Mouse (Mus musculus) neural tube, embryonic 14.5 days (tissue): ENCODE data around the gene Clec2h. TPM values are rescaled to one million over a fixed set of nuclear protein-coding genes. Genes with fewer than 3 reads are reported as not detected.
"Not testable (repeated sequence)": the region's sequence is repeated elsewhere in the genome, so short reads cannot be mapped to it uniquely, and the experiment has no call there.

Experiments
- ATAC-seq: fragments of 200-750 bp; cut with Nextera tagmentation; 2 replicates; pipeline ENCODE4 v1.8.0; 2017; ENCODE audit warnings: low read depth, mild to moderate bottlenecking, moderate TSS enrichment, moderate library complexity
- H3K27ac ChIP-seq: fragments of 300-500 bp; sonication (generic); 2 replicates; pipeline ENCODE4 v1.5.1; 2014; ENCODE audit warnings: low read depth, mild to moderate bottlenecking, control low read depth, low read length, moderate library complexity, mixed read lengths
- H3K27me3 ChIP-seq: fragments of 300-500 bp; sonication (generic); 2 replicates; pipeline ENCODE4 v1.6.1; 2014; ENCODE audit warnings: low read length; ENCODE audit not compliant: control insufficient read depth, insufficient read depth
- H3K36me3 ChIP-seq: fragments of 300-500 bp; sonication (generic); 2 replicates; pipeline ENCODE4 v1.6.1; 2014; ENCODE audit warnings: low read length, mixed read lengths; ENCODE audit not compliant: control insufficient read depth, insufficient read depth
- H3K4me1 ChIP-seq: fragments of 300-500 bp; sonication (generic); 2 replicates; pipeline ENCODE4 v1.6.1; 2014; ENCODE audit warnings: low read length; ENCODE audit not compliant: control insufficient read depth, insufficient read depth
- H3K4me2 ChIP-seq: fragments of 300-500 bp; sonication (generic); 2 replicates; pipeline ENCODE4 v1.6.1; 2014; ENCODE audit warnings: mild to moderate bottlenecking, low read depth, low read length, control low read depth
- H3K4me3 ChIP-seq: fragments of 300-500 bp; sonication (generic); 2 replicates; pipeline ENCODE4 v1.5.1; 2014; ENCODE audit warnings: low read depth, low read length, control low read depth, mixed read lengths
- H3K9ac ChIP-seq: fragments of 300-500 bp; sonication (generic); replicated peaks from 2 replicates; pipeline ENCODE4 v1.6.1; 2014; ENCODE audit warnings: low read depth, mild to moderate bottlenecking, control low read depth, low read length, mixed read lengths
- H3K9me3 ChIP-seq: fragments of 300-500 bp; sonication (generic); 2 replicates; pipeline ENCODE4 v1.6.1; 2016; ENCODE audit warnings: low read length; ENCODE audit not compliant: control insufficient read depth
- WGBS: fragments of 180-500 bp; shearing (Covaris S2); extraction: QIAGEN DNeasy Blood & Tissue Kit; methylation state at CpG from one replicate; pipeline ENCODE4 v1.1.7; 2014; 5-methylcytosine and 5-hydroxymethylcytosine counted together
- polyA plus RNA-seq: library from polyadenylated mRNA; unstranded; fragments of >200 nt; fragmentation: Nextera tagmentation; extraction: Ambion mirVana; gene quantifications from 2 replicates; pipeline ENCODE4 v1.2.1, GENCODE M21; 2014

The Clec2h gene
- polyA plus RNA-seq, 1 experiment from 2014 or later: not detected

DNA sequence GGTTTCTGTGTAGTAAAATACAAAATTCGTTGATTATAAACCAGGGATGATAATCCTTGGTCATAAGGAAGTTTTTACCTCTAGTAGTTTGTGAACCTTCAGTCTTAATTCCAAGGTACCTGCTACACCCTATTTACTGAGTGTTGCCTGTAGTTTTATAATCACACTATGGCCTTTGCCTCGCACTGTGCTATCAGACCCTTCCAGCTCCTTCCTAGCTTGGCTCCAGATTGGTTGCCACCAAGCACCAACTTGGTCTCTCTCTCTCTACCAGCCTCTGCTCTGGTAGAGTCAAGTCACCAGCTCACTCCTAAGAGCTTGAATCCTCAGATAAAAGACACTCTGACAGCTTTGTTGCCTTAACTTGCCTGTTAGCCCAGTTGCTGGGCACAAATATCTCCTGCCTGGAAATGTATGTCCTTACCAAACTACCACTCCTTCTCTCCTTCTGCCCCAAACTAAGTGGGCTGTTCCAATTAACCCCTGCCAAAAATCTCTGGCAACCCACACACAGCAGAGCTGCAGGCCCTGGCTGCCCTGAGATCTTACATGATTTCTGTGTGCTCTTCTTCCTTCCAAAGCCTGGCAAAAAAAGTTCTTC lies 21.0 kb upstream of the Clec2h start:
- whole genome bisulfite sequencing: 84% methylated on average over 2 of the region's 2 CpGs
- Histone ChIP-seq H3K4me3 (no peak overlapping the region), H3K9me3 (no peaks in the 10 kb centered on the region; the same call in 1 of the 2 replicates), H3K4me2 (no peak overlapping the region), H3K4me1 (no peaks in the 10 kb centered on the region), H3K36me3 (no peaks in the 10 kb centered on the region), H3K27me3 (no peaks in the 10 kb centered on the region), H3K9ac (no peak overlapping the region), H3K27ac (no peak overlapping the region)
- ATAC-seq: no peak

DNA sequence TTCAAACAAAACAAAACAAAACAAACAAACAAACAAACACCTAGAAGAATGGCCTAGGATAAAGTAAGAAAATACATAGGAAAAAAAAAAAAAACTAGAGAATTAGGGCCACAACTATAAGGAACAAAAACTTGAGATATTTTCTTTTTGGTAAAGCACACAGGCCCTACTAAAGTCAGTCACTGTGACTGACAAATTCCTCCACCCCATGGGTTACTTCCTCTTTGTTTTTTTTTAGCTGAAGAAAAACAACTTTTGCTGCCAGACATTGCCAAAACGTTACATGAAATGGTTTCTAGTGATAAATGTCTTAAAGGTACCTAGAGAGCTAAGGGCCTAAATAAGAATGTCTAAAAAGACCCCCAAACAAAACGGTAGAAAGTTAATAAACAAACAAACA lies 18.2 kb upstream of the Clec2h start:
- ATAC-seq: no peak
- Histone ChIP-seq H3K4me1 (no peaks in the 10 kb centered on the region), H3K4me3 (no peak overlapping the region), H3K4me2 (no peak overlapping the region), H3K9ac (no peak overlapping the region), H3K36me3 (no peaks in the 10 kb centered on the region), H3K9me3 (no peaks in the 10 kb centered on the region), H3K27me3 (no peaks in the 10 kb centered on the region), H3K27ac (no peak overlapping the region)
- WGBS: 71% methylated on average over 2 of the region's 2 CpGs

DNA sequence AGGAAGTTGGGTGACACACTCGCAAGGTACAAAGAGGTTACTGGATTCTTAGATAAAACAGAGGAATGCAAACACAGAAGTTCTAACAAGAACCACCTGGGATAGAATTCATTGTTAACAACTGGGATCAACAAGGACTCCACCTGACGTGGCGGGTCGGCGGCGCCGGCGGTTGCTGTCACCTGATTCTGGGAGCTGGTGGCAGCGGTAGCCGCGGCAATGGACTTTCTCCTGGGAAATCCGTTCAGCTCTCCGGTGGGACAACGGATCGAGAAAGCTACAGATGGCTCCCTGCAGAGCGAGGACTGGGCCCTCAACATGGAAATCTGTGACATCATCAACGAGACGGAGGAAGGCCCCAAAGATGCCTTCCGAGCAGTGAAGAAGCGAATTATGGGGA lies 17.5 kb upstream of the Clec2h start:
- H3K4me3 ChIP-seq, H3K9me3 ChIP-seq, H3K9ac ChIP-seq, H3K27me3 ChIP-seq, ATAC-seq, H3K4me2 ChIP-seq, H3K4me1 ChIP-seq, H3K36me3 ChIP-seq, H3K27ac ChIP-seq: not testable (repeated sequence)
- WGBS: 98% methylated on average over 20 of the region's 20 CpGs

DNA sequence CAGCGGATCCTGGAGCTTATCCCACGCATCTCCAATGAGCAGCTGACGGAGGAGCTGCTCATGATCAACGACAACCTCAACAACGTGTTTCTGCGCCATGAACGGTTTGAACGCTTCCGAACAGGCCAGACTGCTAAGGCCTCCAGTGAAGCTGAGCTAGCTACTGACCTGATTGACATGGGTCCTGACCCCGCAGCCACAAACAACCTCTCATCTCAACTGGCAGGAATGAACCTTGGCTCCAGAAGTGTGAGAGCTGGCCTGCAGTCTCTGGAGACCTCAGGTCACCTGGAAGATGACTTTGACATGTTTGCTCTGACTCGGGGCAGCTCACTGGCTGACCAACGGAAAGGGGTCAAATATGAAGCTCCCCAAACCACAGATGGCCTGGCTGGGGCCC lies 16.5 kb upstream of the Clec2h start:
- H3K9ac ChIP-seq, ATAC-seq: not testable (repeated sequence)
- WGBS: 93% methylated on average over 12 of the region's 12 CpGs

DNA sequence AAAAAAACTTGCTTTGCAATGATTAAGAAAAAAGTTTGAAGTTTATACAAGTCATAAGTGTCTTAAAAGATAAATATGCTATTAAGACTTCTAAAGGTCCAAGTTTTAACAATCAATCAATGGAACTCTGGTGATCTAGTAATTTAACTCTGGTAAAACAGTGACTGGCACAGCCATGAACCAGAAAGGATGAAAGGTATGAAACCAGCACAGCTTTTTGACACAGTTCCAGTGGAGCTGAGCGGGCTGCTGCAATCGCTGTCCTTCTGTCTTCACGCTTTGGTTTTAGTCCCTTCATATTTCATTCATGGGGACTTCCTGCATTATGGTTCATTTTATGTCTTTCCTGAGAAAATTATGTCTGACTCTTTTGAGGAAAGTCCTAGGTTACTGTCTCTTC lies 12.5 kb upstream of the Clec2h start:
- ATAC-seq: no peak
- no peaks in the 10 kb centered on the region for H3K36me3 ChIP-seq
- no peak overlapping the region for H3K4me3 ChIP-seq
- H3K4me2 ChIP-seq: no peak overlapping the region
- no peaks in the 10 kb centered on the region for H3K27me3 ChIP-seq
- WGBS: 95% methylated on average over 3 of the region's 3 CpGs
- H3K4me1 ChIP-seq: no peaks in the 10 kb centered on the region
- H3K9me3 ChIP-seq: no peaks in the 10 kb centered on the region
- H3K27ac ChIP-seq: no peak overlapping the region
- H3K9ac ChIP-seq: no peak overlapping the region

More for the DNA sequence above, 16.5 kb upstream of the Clec2h start:
- not testable (repeated sequence) for H3K27me3 ChIP-seq, H3K4me2 ChIP-seq, H3K4me1 ChIP-seq, H3K27ac ChIP-seq, H3K4me3 ChIP-seq, H3K9me3 ChIP-seq, H3K36me3 ChIP-seq

DNA sequence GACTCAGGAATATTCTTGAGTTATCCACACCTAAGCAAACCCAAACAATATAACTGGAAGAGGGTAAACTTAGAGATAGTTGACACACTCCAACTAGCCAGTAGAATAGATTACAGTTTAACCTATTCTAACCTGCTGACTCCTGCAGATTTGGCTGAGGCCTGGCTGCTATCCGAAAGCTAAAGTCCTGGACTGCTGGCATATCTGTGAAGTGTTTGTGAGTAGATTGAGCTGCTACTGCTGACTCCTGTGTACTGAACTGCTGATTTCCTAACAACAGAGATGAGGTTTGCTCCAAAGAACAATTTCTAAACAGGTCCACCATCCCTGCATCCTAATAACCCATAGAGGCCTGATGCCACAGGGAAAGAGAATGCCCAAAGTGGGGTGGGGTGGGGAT lies 12.0 kb upstream of the Clec2h start:
- no peaks in the 10 kb centered on the region for H3K9me3 ChIP-seq
- no peaks in the 10 kb centered on the region for H3K36me3 ChIP-seq
- no peak for ATAC-seq
- no peak overlapping the region for H3K9ac ChIP-seq
- 89% methylated on average over 1 of the region's 1 CpGs for WGBS
- no peaks in the 10 kb centered on the region for H3K27me3 ChIP-seq
- H3K4me2 ChIP-seq: no peak overlapping the region
- H3K4me1 ChIP-seq: no peaks in the 10 kb centered on the region
- H3K4me3 ChIP-seq: no peak overlapping the region
- H3K27ac ChIP-seq: no peak overlapping the region

DNA sequence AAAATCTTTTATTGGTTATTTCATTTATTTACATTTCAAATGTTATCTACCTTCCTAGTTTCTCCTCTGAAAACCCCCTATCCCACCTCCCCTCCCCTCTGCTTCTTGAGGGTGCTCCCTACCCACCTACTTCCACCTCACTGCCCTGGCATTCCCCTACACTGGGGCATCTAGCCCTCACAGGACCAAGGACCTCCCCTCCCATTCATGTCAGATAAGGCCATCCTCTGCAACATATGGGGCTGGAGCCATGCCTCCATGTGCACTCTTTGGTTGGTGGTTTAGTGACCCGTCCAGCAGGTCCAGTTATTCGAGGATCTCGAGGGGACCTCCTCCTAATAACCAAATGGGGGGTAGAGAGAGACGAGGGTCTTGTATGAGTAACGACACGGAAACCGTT lies 11.4 kb upstream of the Clec2h start:
- H3K27ac ChIP-seq, H3K36me3 ChIP-seq, H3K4me2 ChIP-seq, H3K9ac ChIP-seq, H3K27me3 ChIP-seq, H3K4me3 ChIP-seq, ATAC-seq, H3K9me3 ChIP-seq, H3K4me1 ChIP-seq: not testable (repeated sequence)
- 90% methylated on average over 3 of the region's 7 CpGs for WGBS

DNA sequence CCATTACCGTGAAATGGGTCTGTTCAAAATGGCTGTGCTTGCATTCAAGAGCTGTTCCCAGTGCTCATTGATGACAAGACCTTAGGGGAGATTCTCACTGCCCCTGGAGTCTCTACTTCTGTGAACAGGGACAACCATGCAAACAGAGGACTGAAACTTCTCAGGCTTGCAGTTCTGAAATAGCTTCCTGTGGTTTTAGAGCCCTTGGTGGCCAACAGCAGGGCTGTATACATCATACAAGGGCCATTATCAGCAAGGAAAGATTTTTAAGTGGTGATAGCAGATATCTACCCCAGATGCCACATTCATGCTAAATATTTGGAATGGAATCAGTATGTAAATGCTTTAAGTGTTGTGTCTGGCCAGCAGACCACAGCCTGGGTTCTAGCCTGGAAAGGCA lies 9.2 kb upstream of the Clec2h start:
- Histone ChIP-seq H3K9ac (no peak overlapping the region), H3K27ac (no peak overlapping the region), H3K4me2 (no peak overlapping the region), H3K4me3 (no peak overlapping the region), H3K9me3 (no peaks in the 10 kb centered on the region), H3K36me3 (no peaks in the 10 kb centered on the region), H3K4me1 (no peaks in the 10 kb centered on the region), H3K27me3 (no peaks in the 10 kb centered on the region)
- no peak for ATAC-seq
- WGBS: 84% methylated on average over 1 of the region's 1 CpGs

DNA sequence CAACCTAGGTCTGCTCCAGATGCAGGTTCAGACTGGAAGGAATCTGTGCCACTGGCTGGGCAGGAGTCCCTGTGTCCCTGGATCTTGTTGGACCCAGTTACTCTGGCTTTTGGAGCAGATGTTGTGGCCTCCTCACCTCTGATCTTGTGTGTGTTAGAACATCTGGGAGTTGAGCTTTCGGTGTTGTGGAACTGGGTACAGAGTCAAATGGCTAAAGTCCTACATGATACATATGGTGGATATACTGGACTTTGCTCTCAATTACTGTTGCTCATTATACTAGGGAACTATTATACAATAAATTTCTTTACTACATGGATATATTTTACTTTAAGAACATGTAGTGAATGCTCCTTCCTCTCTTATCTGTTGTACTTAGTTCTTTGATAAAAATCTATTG lies 936 bp upstream of the Clec2h start:
- no peaks in the 10 kb centered on the region for H3K4me1 ChIP-seq
- 92% methylated on average over 1 of the region's 1 CpGs for whole genome bisulfite sequencing
- no peak overlapping the region for H3K9ac ChIP-seq
- no peaks in the 10 kb centered on the region for H3K9me3 ChIP-seq
- H3K27me3 ChIP-seq: no peaks in the 10 kb centered on the region
- H3K4me2 ChIP-seq: no peak overlapping the region
- no peak overlapping the region for H3K4me3 ChIP-seq
- H3K36me3 ChIP-seq: no peaks in the 10 kb centered on the region
- ATAC-seq: no peak
- H3K27ac ChIP-seq: no peak overlapping the region
